Mouse (Mus musculus) left cerebral cortex, adult 9 months (tissue): ENCODE data around the gene Olfr1286.

ENCODE experiments used
- DNase-seq, 2 experiments: peaks; one replicate each; pipeline ENCODE4 v3.0.0; 2022; ENCODE audit warnings: low spot score in 2 of 2

Gene Olfr1286

DNA sequence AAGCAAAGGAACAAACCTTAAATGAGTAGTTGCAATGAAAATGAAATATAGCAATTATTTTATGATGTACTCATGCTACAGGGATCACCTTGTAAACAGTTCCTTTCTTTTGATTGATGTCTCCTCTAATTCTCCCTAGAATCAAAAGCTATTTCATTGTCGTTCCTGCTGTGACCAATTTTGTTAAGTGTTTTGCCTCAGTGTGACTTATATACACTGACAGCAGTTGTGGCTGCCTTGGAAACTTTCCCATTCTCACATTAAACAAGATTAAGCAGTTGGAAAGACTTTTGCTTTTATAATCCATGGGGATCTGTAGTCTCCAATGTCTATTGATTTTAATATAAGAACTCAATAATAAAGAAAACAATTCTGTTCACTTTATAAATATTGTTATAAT is at the start of gene Olfr1286:
Gene Olfr1286, minus strand, starts transcription at position 185 of the 400 bp plus-strand sequence.
- no peak for DNase-seq

DNA sequence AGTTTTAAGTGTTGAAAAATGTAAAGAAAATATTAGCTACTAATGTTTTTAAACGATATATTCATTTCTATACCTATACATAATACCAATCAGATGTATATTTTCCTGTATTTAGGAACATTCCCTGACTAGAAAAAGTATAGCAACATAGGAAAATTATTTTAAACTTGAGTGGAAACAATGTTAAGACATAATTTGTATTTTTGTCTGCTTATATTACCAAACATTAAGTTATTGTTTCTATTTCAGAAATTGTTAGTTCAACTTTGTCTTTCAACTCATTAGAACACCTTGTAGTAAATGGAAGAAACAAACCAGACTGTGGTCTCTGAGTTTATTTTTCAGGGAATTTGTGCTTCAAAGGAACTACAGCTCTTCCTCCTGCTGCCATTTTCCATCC is 25.9 kb upstream of the Olfr1286 start, which contains the start of gene Olfr1287:
Gene Olfr1287, plus strand, starts transcription at position 301 of the 400 bp plus-strand sequence.
- DNase-seq, result no peak

DNA sequence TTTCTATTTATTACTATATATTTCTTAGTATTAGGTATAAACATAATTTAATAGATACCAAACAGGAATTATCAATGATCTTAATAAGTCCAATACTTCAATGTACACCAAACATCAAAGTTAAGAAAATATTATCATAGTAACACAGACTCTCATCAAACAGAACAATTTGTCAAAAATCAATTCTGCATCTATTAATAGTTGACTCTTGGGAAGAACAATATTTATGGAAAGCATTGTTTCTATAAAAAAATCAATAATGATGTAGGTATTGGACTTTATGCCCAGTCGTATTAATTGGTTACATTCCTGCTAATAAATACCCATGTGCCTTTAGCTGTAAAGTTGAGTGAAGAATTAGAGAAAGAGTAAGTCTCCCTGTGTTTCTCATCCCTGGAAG is 47.7 kb downstream of the Olfr1286 start, which contains the start of gene Olfr1284:
Gene Olfr1284, plus strand, starts transcription at position 301 of the 400 bp plus-strand sequence.
- DNase-seq, result no peak
